Mouse (Mus musculus): ENCODE data around the gene Ints2.

The Ints2 gene

GRCm38 (mm10) chr11:86174173-86174572, 83.2 kb downstream of the Ints2 start:
- DNase-seq (ENCODE audit: low read depth, low spot score), result peak; percentile 9

GRCm38 (mm10) chr11:86170743-86171142, 86.6 kb downstream of the Ints2 start:
- DNase-seq (ENCODE audit: low read depth, low spot score), result no peak
